Comparison of ENCODE assay signal across 22 mouse cellular contexts in the genomic region with DNA sequence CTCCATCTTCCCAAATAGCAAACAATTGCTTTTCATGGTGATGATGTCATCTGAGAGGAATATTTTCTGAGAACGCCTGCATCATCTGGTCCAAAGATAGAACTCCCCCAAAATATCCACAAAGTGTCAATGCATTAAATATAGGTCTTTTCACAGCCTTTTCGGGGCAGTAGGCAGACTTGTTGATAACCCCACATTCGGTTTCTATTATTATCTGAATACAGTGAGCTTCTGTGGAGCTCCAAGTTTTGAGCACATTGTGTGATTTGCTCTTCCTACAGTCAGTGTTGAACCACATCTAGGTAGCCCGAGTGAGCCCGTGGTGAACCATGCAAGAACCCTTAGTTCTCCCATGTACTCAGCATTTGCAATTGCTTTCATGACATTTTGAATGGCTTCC.
DNase-seq lines count a peak whose midpoint lies in the region; TF ChIP-seq lines count a peak whose summit lies in the region.
"Had no signal": no experiment of that assay in that cellular context is flagged by ENCODE, and none has a peak within 500 bp of the region (broad histone marks: within the 10 kb centered on the region; RNA-seq: fewer than 3 reads in every experiment).

No protein-coding gene starts in this region.

- peak; percentile 15 to 23 for DNase-seq in frontal cortex, adult 2 months (ENCODE audit: extremely low spot score in 1 of 2, low spot score in 1 of 2)
- no peak for DNase-seq in frontal cortex, postnatal 25 days (ENCODE audit: low spot score in 2 of 2)
- no peak for DNase-seq in layer of hippocampus, adult 2 months (ENCODE audit: low spot score in 2 of 2)
- no peak for DNase-seq in layer of hippocampus, postnatal 10 days (ENCODE audit: low spot score in 2 of 2)
- DNase-seq in left cerebral cortex, adult 2 months (ENCODE audit: extremely low spot score in 1 of 2, low spot score in 2 of 2), result no peak
- DNase-seq in left cerebral cortex, postnatal 10 days (ENCODE audit: extremely low spot score in 1 of 2, low spot score in 2 of 2), result no peak
- peak; percentile 62 for DNase-seq in telencephalon, adult 2 months (ENCODE audit: low read depth, low spot score)
- DNase-seq in right cerebral cortex, postnatal 4 days, result no peak
- DNase-seq: adrenal gland, adult 2 months; adrenal gland, postnatal 10 days; adrenal gland, postnatal 25 days; cerebellum, adult 11-12 months; cerebellum, adult 2 months; cerebellum, adult 9-11 months; cerebellum, postnatal 14 days; cerebellum, postnatal 36 days; embryo, embryonic 11 days had no signal

- intact Hi-C loops in left cerebral cortex, adult 2 months (cut with DNase I), result no loop called here
- intact Hi-C loops in left cerebral cortex, postnatal 10 days (cut with DNase I), result no loop called here

- peak overlapping the region; percentile 46 for H3K27ac ChIP-seq in layer of hippocampus, adult 2 months
- 0 out of 2 replicates have a peak overlapping the region, but pooled peaks have one; percentile 36 for H3K27ac ChIP-seq in left cerebral cortex, adult 2 months
- H3K27ac ChIP-seq: embryonic facial prominence, embryonic 13.5 days; embryonic facial prominence, embryonic 15.5 days; forebrain, embryonic 10.5 days; forebrain, embryonic 12.5 days had no signal

- no peak overlapping the region for H3K4me3 ChIP-seq in layer of hippocampus, adult 2 months
- H3K4me3 ChIP-seq in left cerebral cortex, adult 2 months, result no peak overlapping the region
- H3K4me3 ChIP-seq: embryonic facial prominence, embryonic 13.5 days; embryonic facial prominence, embryonic 15.5 days; erythroblast, embryonic 14.5 days; forebrain, embryonic 10.5 days; forebrain, embryonic 12.5 days had no signal

- no peak for TF ChIP-seq CTCF in layer of hippocampus, adult 2 months (conservative IDR thresholded peaks at IDR 0.05)
- TF ChIP-seq CTCF in left cerebral cortex, adult 2 months (IDR thresholded peaks at IDR 0.05), result no peak

Comparison
In these comparisons a context has a peak if more than half of its experiments do, and no peak if none do; other contexts are left out.
1. DNase-seq: peak in frontal cortex, adult 2 months (2 of 2) and telencephalon, adult 2 months (single experiment); none in frontal cortex, postnatal 25 days (0 of 2), layer of hippocampus, adult 2 months (0 of 2), layer of hippocampus, postnatal 10 days (0 of 2), left cerebral cortex, adult 2 months (0 of 2), left cerebral cortex, postnatal 10 days (0 of 2) and right cerebral cortex, postnatal 4 days (single experiment).